Mouse (Mus musculus) brain, embryonic 14.5 days (tissue): ENCODE measurements at regions not wholly inside any gene's neighbourhood (a gene's known extent, or its start where the extent isn't known, plus 50 kb on each side); places are given as distances from the start of the nearest gene placed in this dataset.

Experiments used
- CTCF ChIP-seq: fragments of 200-500 bp; IDR thresholded peaks from 2 replicates; pipeline ENCODE4 v1.5.1; 2012; ENCODE audit warnings: inconsistent platforms, mild to moderate bottlenecking, moderate library complexity, borderline replicate concordance; ENCODE audit not compliant: insufficient read depth, insufficient read length; ENCODE audit errors: extremely low read depth
- POLR2A ChIP-seq: fragments of 200-500 bp; IDR thresholded peaks from 2 replicates; pipeline ENCODE4 v1.6.1; 2012; ENCODE audit warnings: mild to moderate bottlenecking, inconsistent platforms, borderline replicate concordance; ENCODE audit not compliant: poor library complexity, insufficient read depth, insufficient read length, severe bottlenecking; ENCODE audit errors: extremely low read depth

DNA sequence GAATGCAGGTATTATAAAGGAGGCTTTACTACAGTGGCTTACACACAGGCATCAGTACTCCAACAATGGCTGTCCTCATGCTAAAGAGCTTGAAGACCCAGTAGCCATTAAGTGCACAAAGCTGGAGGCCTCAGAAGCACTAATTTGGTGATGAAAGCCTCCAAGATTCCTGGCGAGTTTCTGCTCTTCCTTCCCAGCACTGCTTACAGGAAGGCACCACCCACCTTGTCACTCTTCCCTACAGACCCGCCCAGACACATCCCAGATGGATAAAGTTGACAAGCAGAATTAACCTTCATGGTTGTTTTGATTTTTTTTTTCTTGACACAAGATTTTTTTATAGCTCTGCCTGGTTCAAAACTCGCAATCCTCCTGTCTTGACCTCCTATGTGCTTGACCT lies 59.0 kb upstream of the Hephl1 start:
- TF ChIP-seq POLR2A: no peak
- no peak for TF ChIP-seq CTCF
